Mouse (Mus musculus): Measurements from ENCODE around the gene Slc25a29.

GRCm38 (mm10) chr12:108827641-108828040 lies 8.0 kb downstream of the Slc25a29 start:
- TF ChIP-seq CTCF (IDR thresholded peaks at IDR 0.05; ENCODE audit: low read depth, low read length) (no peak), POLR2A (IDR thresholded peaks at IDR 0.05; ENCODE audit: borderline replicate concordance, low read depth, low read length) (no peak)
